Mouse (Mus musculus) cerebellum, adult 11 months (tissue): Measurements from ENCODE around the gene Snx30.

ENCODE experiments used
- DNase-seq: peaks from one replicate; pipeline ENCODE4 v3.0.0; 2022

Snx30 gene

GRCm38 (mm10) chr4:59826381-59826780, 20.7 kb downstream of the Snx30 start:
- DNase-seq: peak; percentile 79

- no peak for DNase-seq
These were observed 23.4 kb downstream of the Snx30 start for GRCm38 (mm10) chr4:59829072-59829471.

- no peak for DNase-seq
These were observed 25.4 kb downstream of the Snx30 start for GRCm38 (mm10) chr4:59831038-59831437.

- no peak for DNase-seq
These were observed 27.2 kb downstream of the Snx30 start for GRCm38 (mm10) chr4:59832810-59833209.

- DNase-seq: no peak
These were observed 32.0 kb downstream of the Snx30 start for GRCm38 (mm10) chr4:59837659-59838058.

GRCm38 (mm10) chr4:59844460-59845244, 39.0 kb downstream of the Snx30 start:
- DNase-seq: no peak

- no peak for DNase-seq
These were observed 39.6 kb downstream of the Snx30 start for GRCm38 (mm10) chr4:59845245-59845637.

- no peak for DNase-seq
These were observed 41.8 kb downstream of the Snx30 start for GRCm38 (mm10) chr4:59847447-59847846.

- peak; percentile 75 for DNase-seq
These were observed 44.5 kb downstream of the Snx30 start for GRCm38 (mm10) chr4:59850181-59850580.

- DNase-seq: no peak
These were observed 45.4 kb downstream of the Snx30 start for GRCm38 (mm10) chr4:59850886-59851623.

- DNase-seq: no peak
These were observed 47.5 kb downstream of the Snx30 start for GRCm38 (mm10) chr4:59853155-59853554.

- peak; percentile 67 for DNase-seq
These were observed 54.2 kb downstream of the Snx30 start for GRCm38 (mm10) chr4:59859693-59860425.

- no peak for DNase-seq
These were observed 54.8 kb downstream of the Snx30 start for GRCm38 (mm10) chr4:59860431-59860830.

- DNase-seq: no peak
These were observed 56.2 kb downstream of the Snx30 start for GRCm38 (mm10) chr4:59861871-59862270.

GRCm38 (mm10) chr4:59862335-59862734, 56.7 kb downstream of the Snx30 start:
- DNase-seq: no peak

- no peak for DNase-seq
These were observed 58.2 kb downstream of the Snx30 start for GRCm38 (mm10) chr4:59863869-59864268.

GRCm38 (mm10) chr4:59868086-59868485, 62.4 kb downstream of the Snx30 start:
- DNase-seq: no peak

GRCm38 (mm10) chr4:59869488-59870057, 63.9 kb downstream of the Snx30 start:
- peak; percentile 57 for DNase-seq

- no peak for DNase-seq
These were observed 64.8 kb downstream of the Snx30 start for GRCm38 (mm10) chr4:59870433-59870832.

- DNase-seq: peak; percentile 81
These were observed 65.4 kb downstream of the Snx30 start for GRCm38 (mm10) chr4:59870859-59871591.

GRCm38 (mm10) chr4:59873240-59873639, 67.6 kb downstream of the Snx30 start:
- no peak for DNase-seq

GRCm38 (mm10) chr4:59873830-59874229, 68.2 kb downstream of the Snx30 start:
- no peak for DNase-seq
